Mouse (Mus musculus) forebrain, postnatal 0 days (tissue): ENCODE results near the gene A830005F24Rik. TPM values are rescaled to one million over a fixed set of nuclear protein-coding genes. Genes with fewer than 3 reads are reported as not detected.

Source experiments
- ATAC-seq: fragments of 200-750 bp; cut with Nextera tagmentation; 2 replicates; pipeline ENCODE4 v1.8.0; 2017; ENCODE audit warnings: mild to moderate bottlenecking, moderate library complexity
- DNase-seq: peaks from one replicate; pipeline ENCODE4 v3.0.0-alpha.2; 2015
- H3K27ac ChIP-seq: fragments of 300-500 bp; sonication (generic); 2 replicates; pipeline ENCODE4 v1.5.1; 2014; ENCODE audit warnings: low read depth, mild to moderate bottlenecking, antibody characterized with exemption, low read length, moderate library complexity, mixed read lengths
- H3K27me3 ChIP-seq: fragments of 300-500 bp; sonication (generic); 2 replicates; pipeline ENCODE4 v1.6.1; 2014; ENCODE audit warnings: mild to moderate bottlenecking, low read length, mixed read lengths; ENCODE audit not compliant: insufficient read depth
- H3K36me3 ChIP-seq: fragments of 300-500 bp; sonication (generic); 2 replicates; pipeline ENCODE4 v1.6.1; 2014; ENCODE audit warnings: mild to moderate bottlenecking, moderate library complexity; ENCODE audit not compliant: insufficient read depth
- H3K4me1 ChIP-seq: fragments of 300-500 bp; sonication (generic); 2 replicates; pipeline ENCODE4 v1.6.1; 2014; ENCODE audit warnings: antibody characterized with exemption; ENCODE audit not compliant: insufficient read depth
- H3K4me2 ChIP-seq: fragments of 300-500 bp; sonication (generic); 2 replicates; pipeline ENCODE4 v1.6.1; 2014; ENCODE audit warnings: low read depth, mild to moderate bottlenecking, moderate library complexity
- H3K4me3 ChIP-seq: fragments of 300-500 bp; sonication (generic); 2 replicates; pipeline ENCODE4 v1.5.1; 2014; ENCODE audit warnings: low read depth, low read length, mixed read lengths
- H3K9ac ChIP-seq: fragments of 300-500 bp; sonication (generic); 2 replicates; pipeline ENCODE4 v1.6.1; 2014; ENCODE audit warnings: mild to moderate bottlenecking
- H3K9me3 ChIP-seq: fragments of 300-500 bp; sonication (generic); 2 replicates; pipeline ENCODE4 v1.6.1; 2016; ENCODE audit warnings: low read length
- CTCF ChIP-seq: sonication (generic); IDR thresholded peaks from 2 replicates; pipeline ENCODE4 v1.5.1; 2016; ENCODE audit warnings: antibody characterized with exemption, control low read depth, low read depth
- WGBS: fragments of 180-500 bp; shearing (Covaris S2); extraction: QIAGEN DNeasy Blood & Tissue Kit; methylation state at CpG from one replicate; pipeline ENCODE4 v1.1.7; 2014; 5-methylcytosine and 5-hydroxymethylcytosine counted together
- polyA plus RNA-seq: library from polyadenylated mRNA; unstranded; fragments of >200 nt; fragmentation: Nextera tagmentation; extraction: Ambion mirVana; gene quantifications from 2 replicates; pipeline ENCODE4 v1.2.1, GENCODE M21; 2015
- total RNA-seq: library from RNA; depleted of rRNA; stranded (reverse); fragments of >200 nt; gene quantifications from 2 replicates; pipeline ENCODE4 v1.2.3, GENCODE M21; 2014

The A830005F24Rik gene
- total and polyA plus RNA-seq, 2 experiments from 2014 or later: 0.67 to 2.6 TPM

DNA sequence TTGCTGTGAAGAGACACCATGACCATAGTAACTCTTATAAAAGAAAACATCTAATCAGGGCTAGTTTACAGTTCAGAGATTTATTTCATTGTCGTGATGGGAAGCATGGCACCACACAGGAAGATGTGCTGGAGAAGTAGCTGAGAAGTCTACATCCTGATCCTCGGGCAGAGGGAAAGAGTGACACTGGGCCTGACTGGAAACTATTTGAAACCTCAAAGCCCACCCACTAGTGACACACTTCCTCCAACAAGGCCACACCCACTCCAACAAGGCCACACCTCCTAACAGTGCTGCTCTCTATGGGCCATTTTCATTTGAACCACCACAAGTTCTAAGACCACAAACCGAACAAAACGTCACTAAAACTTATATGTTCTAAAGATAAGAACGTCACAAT, 12.4 kb downstream of the A830005F24Rik start:
- no peaks in the 10 kb centered on the region for H3K4me1 ChIP-seq
- TF ChIP-seq CTCF: no peak
- no peak overlapping the region for H3K4me2 ChIP-seq
- WGBS: 86% methylated on average over 5 of the region's 5 CpGs
- no peaks in the 10 kb centered on the region for H3K9me3 ChIP-seq
- DNase-seq (no peak), ATAC-seq (no peak)
- H3K27ac ChIP-seq: no peak overlapping the region
- no peak overlapping the region for H3K4me3 ChIP-seq
- H3K9ac ChIP-seq: no peak overlapping the region
- no peaks in the 10 kb centered on the region for H3K27me3 ChIP-seq
- no peaks in the 10 kb centered on the region for H3K36me3 ChIP-seq

DNA sequence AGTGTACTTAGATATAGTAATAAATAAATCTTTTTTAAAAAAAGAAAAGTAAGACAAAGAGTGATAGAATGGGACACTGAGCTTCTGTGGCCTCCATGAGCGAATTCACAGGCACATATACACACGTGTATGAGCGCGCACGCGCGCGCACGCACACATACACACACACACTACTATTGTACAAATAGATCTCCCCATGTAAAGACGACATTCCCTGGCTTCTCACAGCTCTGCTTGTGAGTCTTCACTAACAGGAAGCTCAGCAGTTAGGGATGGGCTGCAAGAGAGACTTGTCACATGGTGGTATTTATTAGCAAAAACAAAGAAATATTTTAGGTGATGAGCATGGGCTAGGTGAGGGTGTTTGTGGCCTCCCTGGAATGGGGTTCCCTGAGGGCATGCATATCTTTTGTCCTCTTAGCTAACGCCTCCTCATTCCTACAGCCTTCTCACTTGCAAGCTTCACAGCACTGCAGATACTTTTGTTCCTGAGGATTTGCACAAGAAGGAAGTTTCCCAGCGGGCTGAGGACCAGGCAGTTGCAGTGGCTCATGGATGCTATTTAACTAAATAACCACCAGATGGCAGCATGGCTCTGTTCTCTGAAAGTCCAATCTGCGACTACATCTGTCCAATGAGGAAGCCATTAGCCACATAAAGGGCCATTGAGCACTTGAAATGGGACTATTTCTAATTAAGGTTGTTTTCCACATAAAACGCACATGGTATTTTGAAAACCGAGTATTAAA, 14.9 kb downstream of the A830005F24Rik start:
- peak; percentile 90 for ATAC-seq
- 54% methylated on average over 15 of the region's 15 CpGs for whole genome bisulfite sequencing
- H3K4me1 ChIP-seq: no peaks in the 10 kb centered on the region
- no peaks in the 10 kb centered on the region for H3K9me3 ChIP-seq
- peak; percentile 90 for DNase-seq
- H3K4me2 ChIP-seq: no peak overlapping the region
- no peak overlapping the region for H3K4me3 ChIP-seq
- no peaks in the 10 kb centered on the region for H3K27me3 ChIP-seq
- no peak overlapping the region for H3K27ac ChIP-seq
- TF ChIP-seq CTCF: peak; percentile 94
- H3K36me3 ChIP-seq: no peaks in the 10 kb centered on the region
- H3K9ac ChIP-seq: no peak overlapping the region

- Histone ChIP-seq H3K36me3 (no peaks in the 10 kb centered on the region), H3K9me3 (no peaks in the 10 kb centered on the region), H3K27me3 (no peaks in the 10 kb centered on the region), H3K4me3 (no peak overlapping the region), H3K4me1 (no peaks in the 10 kb centered on the region), H3K4me2 (no peak overlapping the region), H3K9ac (no peak overlapping the region), H3K27ac (no peak overlapping the region)
- TF ChIP-seq CTCF: no peak
- ATAC-seq: 0 out of 2 replicates have a peak, but pooled peaks have one; percentile 18
- DNase-seq: no peak
- 50% methylated on average over 2 of the region's 2 CpGs for WGBS
Observed at GRCm38 (mm10) chr13:48529028-48529427, 15.7 kb downstream of the A830005F24Rik start.

DNA sequence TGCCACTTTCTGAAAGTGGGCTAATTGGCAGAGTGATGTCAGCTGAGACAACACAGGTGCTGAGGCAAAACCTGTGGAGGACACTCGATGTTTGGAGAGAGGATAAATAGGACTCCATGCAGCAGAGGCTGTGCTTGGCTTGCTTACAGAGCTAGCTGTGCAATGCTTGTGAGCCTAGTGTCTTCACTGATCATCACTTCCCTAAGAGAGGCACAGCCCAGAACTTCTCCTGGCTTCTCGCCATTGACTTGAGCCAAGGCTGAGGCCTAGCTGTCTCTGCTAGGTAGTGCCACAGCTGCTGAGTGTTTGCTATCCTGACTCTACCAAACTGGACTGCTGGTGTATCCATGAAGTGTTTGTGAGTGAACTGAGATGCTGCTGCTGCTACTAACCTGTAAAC, 17.3 kb downstream of the A830005F24Rik start:
- Histone ChIP-seq H3K9ac (no peak overlapping the region), H3K9me3 (no peaks in the 10 kb centered on the region), H3K36me3 (no peaks in the 10 kb centered on the region), H3K27ac (no peak overlapping the region), H3K4me2 (no peak overlapping the region), H3K4me1 (no peaks in the 10 kb centered on the region), H3K27me3 (no peaks in the 10 kb centered on the region), H3K4me3 (no peak overlapping the region)
- no peak for ATAC-seq
- WGBS: 71% methylated on average over 2 of the region's 2 CpGs
- no peak for DNase-seq
- no peak for TF ChIP-seq CTCF

DNA sequence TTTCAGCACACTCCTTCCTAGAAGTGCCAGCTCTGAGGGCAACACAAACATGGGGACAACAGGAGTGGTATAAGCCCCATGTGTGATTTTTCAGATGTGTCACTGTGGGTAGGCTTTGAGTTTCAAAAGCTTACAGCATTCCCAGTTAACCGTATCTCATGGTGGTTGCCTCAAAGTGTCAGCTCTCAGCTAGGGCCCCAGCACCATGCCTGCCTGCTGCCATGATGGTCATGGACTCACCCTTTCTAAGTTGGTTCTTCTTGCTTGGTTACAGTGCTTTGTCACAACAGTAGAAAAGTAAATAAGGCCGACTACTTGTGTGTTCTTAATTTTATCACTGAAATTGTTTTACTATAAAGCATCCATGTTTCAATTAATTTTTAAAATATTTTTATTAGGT, 18.1 kb downstream of the A830005F24Rik start:
- no peaks in the 10 kb centered on the region for H3K9me3 ChIP-seq
- H3K27me3 ChIP-seq: no peaks in the 10 kb centered on the region
- no peak overlapping the region for H3K27ac ChIP-seq
- TF ChIP-seq CTCF: no peak
- no peak overlapping the region for H3K9ac ChIP-seq
- no peak overlapping the region for H3K4me2 ChIP-seq
- no peak for ATAC-seq
- WGBS: 77% methylated on average over 2 of the region's 2 CpGs
- no peak overlapping the region for H3K4me3 ChIP-seq
- no peaks in the 10 kb centered on the region for H3K4me1 ChIP-seq
- DNase-seq: no peak
- no peaks in the 10 kb centered on the region for H3K36me3 ChIP-seq

DNA sequence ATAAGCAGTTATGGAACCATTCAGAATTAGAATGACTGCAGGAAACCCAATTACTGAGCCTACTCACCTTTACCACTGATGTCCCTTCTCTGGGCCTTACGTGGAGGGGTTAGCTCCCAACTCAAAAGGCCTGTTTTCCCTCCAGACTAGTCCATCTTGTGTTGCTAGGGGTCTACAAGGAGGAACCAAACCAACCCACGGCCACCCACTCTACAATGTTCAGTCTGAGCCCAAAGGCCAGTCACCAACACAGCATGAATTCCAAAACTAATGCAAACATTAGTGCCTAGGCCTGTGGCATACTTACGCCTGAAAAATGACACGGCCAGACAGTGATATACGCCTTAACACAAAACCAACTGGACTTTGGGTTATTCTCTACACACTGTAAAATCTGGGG, 20.1 kb downstream of the A830005F24Rik start:
- Histone ChIP-seq H3K9ac (no peak overlapping the region), H3K4me1 (no peaks in the 10 kb centered on the region), H3K27me3 (no peaks in the 10 kb centered on the region), H3K4me2 (no peak overlapping the region), H3K27ac (no peak overlapping the region), H3K4me3 (no peak overlapping the region), H3K9me3 (no peaks in the 10 kb centered on the region), H3K36me3 (no peaks in the 10 kb centered on the region)
- DNase-seq (no peak), ATAC-seq (no peak)
- no peak for TF ChIP-seq CTCF
- WGBS: 89% methylated on average over 5 of the region's 5 CpGs

- WGBS: 63% methylated on average over 1 of the region's 1 CpGs
- H3K4me3 ChIP-seq: no peak overlapping the region
- no peak overlapping the region for H3K4me2 ChIP-seq
- peaks cover 4% of the 10 kb centered on the region; the same call in 1 of the 2 replicates for H3K4me1 ChIP-seq
- no peak overlapping the region for H3K9ac ChIP-seq
- no peaks in the 10 kb centered on the region for H3K9me3 ChIP-seq
- no peaks in the 10 kb centered on the region for H3K36me3 ChIP-seq
- no peak for DNase-seq
- ATAC-seq: no peak
- TF ChIP-seq CTCF: no peak
- H3K27me3 ChIP-seq: no peaks in the 10 kb centered on the region
- H3K27ac ChIP-seq: no peak overlapping the region
Observed at GRCm38 (mm10) chr13:48540488-48540887, 27.1 kb downstream of the A830005F24Rik start.
